Mouse (Mus musculus) cerebellum, adult 2 months (tissue): Measurements from ENCODE around the gene Caln1. TPM values are rescaled to one million over a fixed set of nuclear protein-coding genes. Genes with fewer than 3 reads are reported as not detected.
A peak's percentile ranks its signal among the peaks of the same experiment; 100 is the strongest.

Experiments
- DNase-seq, 2 experiments: peaks; one replicate each; pipeline ENCODE4 v3.0.0; 2021
- H3K27ac ChIP-seq: fragments of 200-500 bp; 2 replicates; pipeline ENCODE4 v1.5.1; 2012; ENCODE audit warnings: low read length, control low read depth, inconsistent platforms; ENCODE audit not compliant: insufficient read depth
- H3K27me3 ChIP-seq: fragments of 200-500 bp; 2 replicates; pipeline ENCODE4 v1.6.1; 2012; ENCODE audit warnings: inconsistent platforms, mild to moderate bottlenecking, low read length, moderate library complexity; ENCODE audit not compliant: control insufficient read depth, insufficient read depth
- H3K4me1 ChIP-seq: fragments of 200-500 bp; 2 replicates; pipeline ENCODE4 v1.6.1; 2011; ENCODE audit warnings: low read length; ENCODE audit not compliant: control insufficient read depth, insufficient read depth
- H3K4me3 ChIP-seq: fragments of 200-500 bp; replicated peaks from 2 replicates; pipeline ENCODE3; 2011; ENCODE audit warnings: mild to moderate bottlenecking, low read depth, low read length, control low read depth; ENCODE audit not compliant: insufficient read depth
- CTCF ChIP-seq: fragments of 200-500 bp; IDR thresholded peaks from 2 replicates; pipeline ENCODE4 v1.5.1; 2011; ENCODE audit warnings: low read depth, mild to moderate bottlenecking, control low read depth, low read length, moderate library complexity, borderline replicate concordance; ENCODE audit not compliant: insufficient read depth
- POLR2A ChIP-seq: fragments of 200-500 bp; IDR thresholded peaks from 2 replicates; pipeline ENCODE4 v1.6.1; 2011; ENCODE audit warnings: low read length, control low read depth, borderline replicate concordance; ENCODE audit not compliant: insufficient read depth
- WGBS: fragments of 180-500 bp; shearing (Covaris S2); methylation state at CpG from one replicate; pipeline ENCODE4 v1.1.7; 2018; 5-methylcytosine and 5-hydroxymethylcytosine counted together
- polyA plus RNA-seq: library from polyadenylated mRNA; depleted of rRNA; stranded (reverse); fragments of >200 nt; gene quantifications from 2 replicates; pipeline ENCODE4 v1.2.3, GENCODE M21; 2012

Gene Caln1
- polyA plus RNA-seq, 1 experiment: 123 TPM

GRCm38 (mm10) chr5:130331206-130331605 lies 38.0 kb upstream of the Caln1 start:
- TF ChIP-seq POLR2A (no peak), CTCF (no peak)
- H3K4me1 ChIP-seq: peaks cover 39% of the 10 kb centered on the region
- H3K27me3 ChIP-seq: no peaks in the 10 kb centered on the region
- 47% methylated on average over 4 of the region's 4 CpGs for WGBS
- H3K4me3 ChIP-seq: no peak overlapping the region
- H3K27ac ChIP-seq: peak overlapping the region; percentile 23; the same call in 1 of the 2 replicates
- DNase-seq: no peak

- Histone ChIP-seq H3K27ac (peak overlapping the region; percentile 89), H3K4me3 (peak overlapping the region; percentile 57), H3K27me3 (no peaks in the 10 kb centered on the region), H3K4me1 (peaks cover 41% of the 10 kb centered on the region)
- peak; percentile 65 to 76 for DNase-seq
- no peak for TF ChIP-seq POLR2A
- no peak for TF ChIP-seq CTCF
- 10% methylated on average over 7 of the region's 7 CpGs for WGBS
Measured at GRCm38 (mm10) chr5:130333566-130333965, 35.7 kb upstream of the Caln1 start.

- peak; percentile 53 to 54 for DNase-seq
- no peak for TF ChIP-seq CTCF
- TF ChIP-seq POLR2A: no peak
- H3K4me1 ChIP-seq: peaks cover 40% of the 10 kb centered on the region
- H3K27ac ChIP-seq: peak overlapping the region; percentile 89
- 10% methylated on average over 11 of the region's 11 CpGs for WGBS
- H3K4me3 ChIP-seq: peak overlapping the region; percentile 57
- H3K27me3 ChIP-seq: no peaks in the 10 kb centered on the region
Measured at GRCm38 (mm10) chr5:130333971-130334370, 35.3 kb upstream of the Caln1 start.

GRCm38 (mm10) chr5:130335462-130335861 lies 33.8 kb upstream of the Caln1 start:
- peaks cover 34% of the 10 kb centered on the region for H3K4me1 ChIP-seq
- no peaks in the 10 kb centered on the region for H3K27me3 ChIP-seq
- no peak for TF ChIP-seq POLR2A
- TF ChIP-seq CTCF: no peak
- DNase-seq: no peak
- 100% methylated on average over 4 of the region's 4 CpGs for WGBS
- H3K27ac ChIP-seq: no peak overlapping the region
- no peak overlapping the region for H3K4me3 ChIP-seq

GRCm38 (mm10) chr5:130340656-130341055 lies 28.6 kb upstream of the Caln1 start:
- Histone ChIP-seq H3K27me3 (no peaks in the 10 kb centered on the region), H3K4me1 (peaks cover 4% of the 10 kb centered on the region; the same call in 1 of the 2 replicates), H3K27ac (no peak overlapping the region), H3K4me3 (no peak overlapping the region)
- 72% methylated on average over 15 of the region's 15 CpGs for WGBS
- no peak for TF ChIP-seq CTCF
- no peak for TF ChIP-seq POLR2A
- no peak for DNase-seq

- no peak for DNase-seq
- H3K4me3 ChIP-seq: no peak overlapping the region
- TF ChIP-seq POLR2A (no peak), CTCF (no peak)
- H3K27me3 ChIP-seq: no peaks in the 10 kb centered on the region
- no peaks in the 10 kb centered on the region for H3K4me1 ChIP-seq
- no peak overlapping the region for H3K27ac ChIP-seq
- WGBS: 96% methylated on average over 7 of the region's 7 CpGs
Measured at GRCm38 (mm10) chr5:130344999-130345398, 24.3 kb upstream of the Caln1 start.

- no peak for DNase-seq
- no peaks in the 10 kb centered on the region for H3K27me3 ChIP-seq
- 91% methylated on average over 2 of the region's 2 CpGs for WGBS
- TF ChIP-seq POLR2A (no peak), CTCF (no peak)
- H3K27ac ChIP-seq: no peak overlapping the region
- no peak overlapping the region for H3K4me3 ChIP-seq
- H3K4me1 ChIP-seq: no peaks in the 10 kb centered on the region
Measured at GRCm38 (mm10) chr5:130345871-130346270, 23.4 kb upstream of the Caln1 start.

GRCm38 (mm10) chr5:130355223-130355622 lies 14.0 kb upstream of the Caln1 start:
- H3K4me3 ChIP-seq: no peak overlapping the region
- WGBS: 61% methylated on average over 7 of the region's 7 CpGs
- H3K4me1 ChIP-seq: no peaks in the 10 kb centered on the region
- DNase-seq: no peak
- peak; percentile 54 for TF ChIP-seq CTCF
- TF ChIP-seq POLR2A: no peak
- no peaks in the 10 kb centered on the region for H3K27me3 ChIP-seq
- H3K27ac ChIP-seq: no peak overlapping the region

GRCm38 (mm10) chr5:130363111-130363510 lies 6.1 kb upstream of the Caln1 start:
- H3K4me1 ChIP-seq: peaks cover 5% of the 10 kb centered on the region
- no peak overlapping the region for H3K27ac ChIP-seq
- WGBS: 74% methylated on average over 4 of the region's 4 CpGs
- TF ChIP-seq CTCF (no peak), POLR2A (no peak)
- H3K27me3 ChIP-seq: no peaks in the 10 kb centered on the region
- no peak for DNase-seq
- H3K4me3 ChIP-seq: no peak overlapping the region
